Mouse (Mus musculus): ENCODE results near the gene Smagp. TPM values are rescaled to one million over a fixed set of nuclear protein-coding genes. Genes with fewer than 3 reads are reported as not detected.
"Not testable (repeated sequence)": the region's sequence is repeated elsewhere in the genome, so short reads cannot be mapped to it uniquely, and the experiment has no call there.

Smagp gene
- total RNA-seq, 2 experiments from 2014 or later: 1.6 to 2.9 TPM

- intact Hi-C loops (cut with DNase I): loop anchor here (5.0 kb wide), 1 partner anchor 42 kb away; no protein-coding TSS in a partner anchor
- TF ChIP-seq CTCF (IDR thresholded peaks at IDR 0.05): no peak
- no peak overlapping the region for H3K27ac ChIP-seq
- H3K4me3 ChIP-seq: no peak overlapping the region
- no peak for DNase-seq (ENCODE audit: extremely low spot score in 1 of 2, low spot score in 2 of 2)
Measured at GRCm38 (mm10) chr15:100635239-100635638, 1.5 kb downstream of the Smagp start.

DNA sequence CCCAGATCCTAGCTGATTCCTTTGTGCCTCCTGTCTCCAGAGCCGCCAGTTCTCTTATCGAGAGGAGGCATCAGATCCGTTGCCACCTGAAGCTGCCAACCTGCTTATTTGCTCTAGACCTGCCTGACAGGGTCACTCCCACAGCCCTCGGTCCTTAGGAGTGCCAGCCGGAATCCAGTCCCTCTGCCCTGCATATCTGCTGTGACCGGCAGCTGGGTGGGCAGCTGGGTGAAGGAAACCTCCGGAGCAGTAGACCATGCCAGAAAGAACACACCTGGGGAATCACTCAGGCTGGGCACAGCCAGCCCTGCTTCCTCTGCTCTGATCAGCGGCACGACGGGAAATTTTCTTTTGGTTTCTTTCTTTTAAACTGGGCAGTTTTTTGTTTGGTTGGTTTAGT lies 3.4 kb downstream of the Smagp start:
- Histone ChIP-seq H3K4me3 (no peak overlapping the region), H3K27ac (no peak overlapping the region)
- intact Hi-C loops (cut with DNase I): no loop called here
- TF ChIP-seq CTCF (IDR thresholded peaks at IDR 0.05): no peak
- no peak for DNase-seq (ENCODE audit: extremely low spot score in 1 of 2, low spot score in 2 of 2)

DNA sequence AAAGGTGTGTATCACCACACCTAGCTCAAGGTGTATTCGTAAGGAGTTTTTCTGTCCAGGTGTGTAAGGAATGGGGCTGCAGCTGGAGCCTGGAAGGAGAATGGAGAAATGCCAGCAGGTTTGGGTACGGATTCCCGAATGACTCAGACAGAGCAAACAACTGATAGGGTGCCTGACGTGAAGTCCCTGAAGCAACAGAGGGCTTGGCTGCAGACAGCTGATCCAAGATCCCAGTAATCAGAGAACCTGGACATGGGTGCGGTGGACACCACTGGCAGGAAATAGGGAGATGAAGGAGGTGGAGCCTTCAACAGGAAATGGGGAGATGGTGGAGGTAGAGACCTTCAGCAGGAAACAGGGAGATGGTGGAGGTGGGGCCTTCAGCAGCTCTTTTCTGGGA lies 4.4 kb downstream of the Smagp start:
- intact Hi-C loops (cut with DNase I): no loop called here
- no peak for DNase-seq (ENCODE audit: extremely low spot score in 1 of 2, low spot score in 2 of 2)
- no peak overlapping the region for H3K4me3 ChIP-seq
- no peak overlapping the region for H3K27ac ChIP-seq
- TF ChIP-seq CTCF (IDR thresholded peaks at IDR 0.05): no peak

- TF ChIP-seq CTCF (IDR thresholded peaks at IDR 0.05): no peak
- no peak for DNase-seq (ENCODE audit: extremely low spot score in 1 of 2, low spot score in 2 of 2)
- intact Hi-C loops (cut with DNase I): no loop called here
Measured at GRCm38 (mm10) chr15:100631454-100632170, 5.1 kb downstream of the Smagp start.

DNA sequence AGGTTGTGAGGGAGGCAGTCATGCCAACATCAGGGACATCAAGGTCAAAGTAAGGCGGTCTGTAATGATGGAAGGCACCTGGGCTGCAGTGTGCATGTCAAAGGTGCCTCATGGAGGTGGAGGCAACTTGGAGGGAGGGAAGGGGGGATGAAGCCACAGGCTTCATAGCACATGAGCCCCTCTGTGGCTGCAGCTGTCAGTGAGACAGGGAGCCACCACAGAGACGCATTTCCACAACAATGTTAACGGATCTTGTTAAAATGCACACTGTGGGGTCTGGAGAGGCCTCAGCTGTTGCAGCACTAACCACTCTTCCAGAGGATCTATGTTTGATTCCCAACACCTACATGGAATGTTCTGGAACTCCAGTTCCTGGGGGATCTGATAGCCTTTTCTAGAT lies 6.6 kb downstream of the Smagp start:
- no peak overlapping the region for H3K4me3 ChIP-seq
- DNase-seq (ENCODE audit: extremely low spot score in 1 of 2, low spot score in 2 of 2): no peak
- intact Hi-C loops (cut with DNase I): no loop called here
- TF ChIP-seq CTCF (IDR thresholded peaks at IDR 0.05): no peak
- H3K27ac ChIP-seq: no peak overlapping the region

More at GRCm38 (mm10) chr15:100631454-100632170, 5.1 kb downstream of the Smagp start:
- Histone ChIP-seq H3K4me3 (no peak overlapping the region), H3K27ac (no peak overlapping the region)

DNA sequence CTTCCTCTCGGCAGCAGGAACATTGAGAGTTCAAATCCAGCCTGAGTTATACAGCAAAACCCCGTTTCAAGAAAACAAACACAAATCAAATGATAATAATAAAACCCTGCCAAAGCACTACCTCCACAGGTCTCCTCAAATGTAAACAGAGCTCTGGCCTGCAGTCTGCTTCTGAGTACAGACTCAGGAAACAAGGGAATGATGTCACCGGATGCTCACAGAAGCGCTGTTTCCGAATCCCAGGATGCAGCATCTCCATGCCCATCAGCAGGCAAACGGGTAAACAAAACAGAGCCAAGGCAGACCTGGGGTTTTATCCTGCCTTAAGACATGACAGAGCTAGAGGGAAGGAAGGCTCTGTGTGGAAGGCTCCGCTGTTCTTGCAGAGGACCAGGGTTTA lies 7.9 kb downstream of the Smagp start:
- no peak overlapping the region for H3K27ac ChIP-seq
- TF ChIP-seq CTCF (IDR thresholded peaks at IDR 0.05): no peak
- no peak overlapping the region for H3K4me3 ChIP-seq
- DNase-seq (ENCODE audit: extremely low spot score in 1 of 2, low spot score in 2 of 2): no peak
- intact Hi-C loops (cut with DNase I): no loop called here

- no peak for TF ChIP-seq CTCF (IDR thresholded peaks at IDR 0.05)
- Histone ChIP-seq H3K4me3 (no peak overlapping the region), H3K27ac (no peak overlapping the region)
- no peak for DNase-seq (ENCODE audit: extremely low spot score in 1 of 2, low spot score in 2 of 2)
- intact Hi-C loops (cut with DNase I): no loop called here
Measured at GRCm38 (mm10) chr15:100627774-100628370, 8.9 kb downstream of the Smagp start.

- intact Hi-C loops (cut with DNase I): no loop called here
- no peak for TF ChIP-seq CTCF (IDR thresholded peaks at IDR 0.05)
- H3K27ac ChIP-seq: no peak overlapping the region
- no peak overlapping the region for H3K4me3 ChIP-seq
- no peak for DNase-seq (ENCODE audit: extremely low spot score in 1 of 2, low spot score in 2 of 2)
Measured at GRCm38 (mm10) chr15:100627287-100627686, 9.5 kb downstream of the Smagp start.

DNA sequence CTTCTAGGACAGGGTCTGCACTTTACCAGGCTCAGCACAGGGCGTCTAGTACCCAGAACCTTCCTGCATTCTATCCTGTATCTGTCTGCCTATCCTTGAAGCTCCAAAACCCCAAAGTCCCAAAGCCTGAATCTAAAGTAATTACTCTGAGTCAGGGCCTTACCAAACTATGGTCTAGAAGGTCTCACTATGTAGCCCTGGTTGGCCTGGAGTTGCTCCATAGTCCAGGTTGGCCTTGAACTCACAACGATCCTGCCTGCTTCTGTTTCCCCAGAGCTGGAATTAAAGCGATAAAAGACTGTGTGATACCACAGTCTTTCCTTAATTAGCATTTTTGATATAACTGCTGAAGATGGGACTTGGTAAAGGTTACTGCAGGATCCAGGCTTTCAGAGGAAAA lies 12.3 kb downstream of the Smagp start:
- no peak for TF ChIP-seq CTCF (IDR thresholded peaks at IDR 0.05)
- intact Hi-C loops (cut with DNase I): no loop called here
- DNase-seq (ENCODE audit: extremely low spot score in 1 of 2, low spot score in 2 of 2): no peak
- Histone ChIP-seq H3K4me3 (no peak overlapping the region), H3K27ac (no peak overlapping the region)

DNA sequence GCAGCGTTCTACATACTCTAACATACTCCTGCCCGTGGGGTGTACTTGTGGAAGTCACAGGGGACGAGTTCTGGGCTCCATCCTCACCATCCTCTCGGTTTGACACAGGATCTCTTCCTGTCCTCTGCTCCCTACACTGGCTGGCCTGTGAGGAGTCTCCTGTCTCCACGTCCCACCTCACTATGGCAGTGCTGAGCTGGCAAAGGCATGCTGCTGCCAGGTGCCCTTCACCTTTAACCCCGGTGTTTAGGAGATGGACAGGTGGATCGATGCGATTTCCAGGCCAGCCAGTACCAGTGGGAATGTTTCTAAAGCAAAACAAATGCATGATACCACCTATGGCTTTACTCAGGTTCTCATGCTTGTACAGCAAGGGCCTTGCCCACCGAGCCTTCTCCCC lies 13.0 kb downstream of the Smagp start:
- intact Hi-C loops (cut with DNase I): no loop called here
- H3K27ac ChIP-seq: no peak overlapping the region
- H3K4me3 ChIP-seq: no peak overlapping the region
- no peak for DNase-seq (ENCODE audit: extremely low spot score in 1 of 2, low spot score in 2 of 2)
- TF ChIP-seq CTCF (IDR thresholded peaks at IDR 0.05): no peak

GRCm38 (mm10) chr15:100622164-100622563 lies 14.6 kb downstream of the Smagp start:
- H3K27ac ChIP-seq: peak overlapping the region; percentile 84
- peak in 1 of 2 experiments; percentile 47 for DNase-seq (ENCODE audit: extremely low spot score in 1 of 2, low spot score in 2 of 2)
- intact Hi-C loops (cut with DNase I): no loop called here
- H3K4me3 ChIP-seq: no peak overlapping the region
- TF ChIP-seq CTCF (IDR thresholded peaks at IDR 0.05): no peak

GRCm38 (mm10) chr15:100621671-100622070 lies 15.1 kb downstream of the Smagp start:
- intact Hi-C loops (cut with DNase I); DNase-seq (ENCODE audit: extremely low spot score in 1 of 2, low spot score in 2 of 2): not testable (repeated sequence)
- peak overlapping the region; percentile 84 for H3K27ac ChIP-seq

DNA sequence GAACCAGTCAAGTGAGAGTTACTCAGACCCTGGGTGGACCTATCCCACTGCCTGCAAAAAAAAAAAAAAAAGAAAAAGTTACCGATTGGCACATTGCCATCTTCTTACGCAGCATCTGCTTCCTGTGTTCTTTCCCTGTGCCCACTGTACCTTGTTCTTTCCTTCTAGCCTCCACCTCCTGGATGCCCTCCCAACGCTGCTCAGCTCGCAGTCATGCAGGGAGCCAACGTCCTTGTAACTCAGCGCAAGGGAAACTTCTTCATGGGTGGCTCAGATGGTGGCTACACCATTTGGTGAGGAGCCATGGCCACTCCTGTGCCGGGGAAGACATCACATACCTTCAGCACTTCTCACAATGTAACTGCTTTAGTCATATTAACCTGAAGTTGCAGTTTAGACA lies 17.5 kb downstream of the Smagp start:
- intact Hi-C loops (cut with DNase I): loop anchor here (5.0 to 10.0 kb wide), 2 partner anchors 124 to 317 kb away; partner anchors contain the start of genes Csrnp2 and Mettl7a1
- H3K27ac ChIP-seq: no peak overlapping the region

More at GRCm38 (mm10) chr15:100621671-100622070, 15.1 kb downstream of the Smagp start:
- not testable (repeated sequence) for H3K4me3 ChIP-seq

More for the DNA sequence above, 17.5 kb downstream of the Smagp start:
- TF ChIP-seq CTCF (IDR thresholded peaks at IDR 0.05): no peak
- DNase-seq (ENCODE audit: extremely low spot score in 1 of 2, low spot score in 2 of 2): no peak
- no peak overlapping the region for H3K4me3 ChIP-seq
